Mouse (Mus musculus) stomach, postnatal 0 days (tissue): ENCODE data around the gene Bloc1s6.

Experiments used
- CTCF ChIP-seq: IDR thresholded peaks from 2 replicates; pipeline ENCODE4 v1.5.1; 2016; ENCODE audit warnings: antibody characterized with exemption, low read depth, mild to moderate bottlenecking, moderate library complexity
- EP300 ChIP-seq: optimal IDR thresholded peaks from 2 replicates; pipeline ENCODE3; 2016; ENCODE audit warnings: antibody characterized with exemption

DNA sequence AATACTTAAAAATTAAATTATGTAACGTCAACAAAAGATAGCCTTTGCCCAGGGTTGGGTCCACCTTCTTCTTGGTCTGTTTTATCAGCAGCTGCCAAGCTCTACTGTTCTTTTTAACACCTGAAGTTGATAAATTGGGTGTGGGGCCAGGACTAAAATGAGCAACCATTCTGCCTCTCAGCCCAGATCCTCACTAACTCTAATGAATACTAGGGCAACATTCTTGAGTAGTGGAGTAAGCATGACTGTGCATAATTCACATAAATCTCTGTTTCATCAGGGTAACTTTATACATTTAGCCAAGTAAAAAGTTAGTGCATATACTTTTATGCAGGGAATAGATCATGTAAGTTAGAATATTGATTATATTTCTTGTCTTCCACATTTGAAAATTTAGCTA is 37.2 kb downstream of the Bloc1s6 start:
- TF ChIP-seq CTCF (no peak), EP300 (no peak)
